Mouse (Mus musculus) adipocyte (in vitro differentiated cells): ENCODE measurements around the gene Cltc.
A peak's percentile ranks its signal among the peaks of the same experiment; 100 is the strongest.
"Not testable (repeated sequence)": the region's sequence is repeated elsewhere in the genome, so short reads cannot be mapped to it uniquely, and the experiment has no call there.

Experiments
- DNase-seq: peaks from one replicate; pipeline ENCODE4 v3.0.0-alpha.2; 2016; ENCODE audit warnings: low spot score

Cltc gene

DNA sequence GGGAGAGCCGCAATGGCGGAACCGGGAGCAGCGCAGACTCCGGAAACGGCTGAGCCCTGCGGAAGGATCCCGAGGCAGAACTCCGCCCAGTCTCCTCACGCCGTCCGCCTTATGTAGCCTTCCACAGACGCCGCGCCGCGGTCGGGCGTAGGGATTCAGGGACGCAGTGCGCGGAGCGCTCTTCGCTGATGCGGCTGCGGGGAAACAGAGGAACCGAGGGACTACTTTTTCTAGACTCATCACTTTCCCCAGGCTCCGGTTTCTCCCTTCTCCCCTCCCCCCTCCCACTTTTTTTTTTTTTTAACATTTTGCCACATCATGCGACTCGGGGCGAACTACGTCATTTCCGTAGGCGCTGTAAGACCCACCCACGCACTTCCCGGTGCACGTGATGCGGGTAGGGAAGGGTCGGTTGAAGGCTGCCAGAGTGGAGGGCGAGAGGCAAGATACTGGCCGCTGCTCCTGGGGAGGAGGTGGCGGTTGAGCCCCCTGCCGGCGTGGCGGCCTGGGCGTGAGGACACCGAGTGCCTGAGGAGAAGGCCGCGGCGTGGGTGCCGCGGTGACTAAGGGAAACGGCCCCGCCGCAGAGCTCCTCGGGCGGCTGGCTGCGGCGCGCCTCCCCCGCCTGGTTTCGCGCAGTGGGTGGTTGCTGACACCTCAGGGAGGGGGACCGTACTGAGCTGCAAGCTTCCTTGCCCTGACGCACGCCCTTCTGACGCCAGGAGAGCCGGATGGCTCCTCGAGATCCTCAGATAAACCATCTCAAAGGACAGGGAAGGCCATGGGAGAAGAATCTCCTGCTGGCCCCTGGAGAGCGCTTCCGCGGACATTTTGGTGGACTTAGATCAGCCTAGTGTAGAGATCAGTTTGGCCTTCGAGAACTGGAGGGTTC lies at the start of gene Cltc:
Gene Cltc, minus strand, starts transcription at position 86 of the 892 bp plus-strand sequence.
- peak; percentile 99 for DNase-seq

DNA sequence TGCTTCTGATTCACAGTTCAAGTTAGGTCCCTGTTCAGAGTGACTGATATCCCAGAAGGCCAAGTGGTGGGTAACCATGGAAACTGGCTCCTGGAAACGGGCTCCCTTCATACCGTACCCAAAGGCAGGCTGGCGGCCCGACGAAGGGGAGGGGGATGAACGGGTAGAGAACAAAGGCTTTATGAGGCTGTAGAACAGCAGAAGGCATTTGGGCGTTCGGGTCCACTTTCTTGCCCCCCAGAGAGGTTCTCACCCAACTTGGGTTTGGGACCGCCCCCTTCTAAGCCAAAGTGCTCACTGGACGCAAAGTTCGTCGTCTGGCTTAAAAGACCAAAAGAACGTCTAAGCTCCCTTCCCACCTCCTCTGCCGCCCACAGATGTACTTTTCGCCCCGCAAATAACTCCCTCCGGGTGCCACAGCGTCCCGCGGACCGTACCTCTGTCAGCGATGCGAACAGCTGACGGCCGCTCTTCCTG lies 49.7 kb upstream of the Cltc start:
- DNase-seq = peak; percentile 42

GRCm38 (mm10) chr11:86794161-86794560 lies 36.8 kb upstream of the Cltc start:
- no peak for DNase-seq

DNA sequence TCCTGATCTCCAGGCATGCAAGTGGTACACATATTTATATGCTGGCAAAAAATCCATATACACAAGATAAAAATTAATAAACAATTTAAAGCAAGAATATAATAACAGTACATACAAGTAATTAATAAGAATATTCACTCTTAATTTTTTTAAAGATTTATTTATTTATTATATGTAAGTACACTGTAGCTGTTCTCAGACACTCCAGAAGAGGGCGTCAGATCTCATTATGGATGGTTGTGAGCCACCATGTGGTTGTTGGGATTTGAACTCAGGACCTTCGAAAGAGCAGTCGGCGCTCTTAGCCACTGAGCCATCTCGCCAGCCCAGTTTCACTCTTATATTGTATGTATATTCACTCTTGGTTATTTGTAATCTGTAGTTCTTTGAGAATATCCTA lies 30.1 kb upstream of the Cltc start:
- DNase-seq = not testable (repeated sequence)

DNA sequence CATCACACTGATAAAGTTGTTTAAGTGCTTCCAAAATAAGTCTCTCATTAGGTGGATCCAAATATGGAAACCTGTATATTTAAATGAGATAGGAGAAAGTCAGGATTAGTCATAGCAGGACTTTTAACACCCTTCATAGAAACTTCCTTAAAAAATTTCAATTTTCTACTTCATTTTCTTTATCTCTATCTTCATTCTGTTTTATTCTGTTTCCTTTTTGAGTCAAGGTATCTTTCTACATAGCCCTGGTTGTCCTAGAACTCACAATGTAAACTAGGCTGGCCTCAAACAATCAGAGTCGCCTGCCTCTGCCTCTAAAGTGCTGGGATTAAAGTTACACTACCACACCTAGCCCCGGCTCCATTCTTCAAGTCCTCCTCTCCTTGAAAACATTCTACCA lies 28.4 kb upstream of the Cltc start:
- no peak for DNase-seq

GRCm38 (mm10) chr11:86769884-86770283 lies 12.5 kb upstream of the Cltc start:
- no peak for DNase-seq

GRCm38 (mm10) chr11:86764501-86764900 lies 7.1 kb upstream of the Cltc start:
- DNase-seq = no peak

DNA sequence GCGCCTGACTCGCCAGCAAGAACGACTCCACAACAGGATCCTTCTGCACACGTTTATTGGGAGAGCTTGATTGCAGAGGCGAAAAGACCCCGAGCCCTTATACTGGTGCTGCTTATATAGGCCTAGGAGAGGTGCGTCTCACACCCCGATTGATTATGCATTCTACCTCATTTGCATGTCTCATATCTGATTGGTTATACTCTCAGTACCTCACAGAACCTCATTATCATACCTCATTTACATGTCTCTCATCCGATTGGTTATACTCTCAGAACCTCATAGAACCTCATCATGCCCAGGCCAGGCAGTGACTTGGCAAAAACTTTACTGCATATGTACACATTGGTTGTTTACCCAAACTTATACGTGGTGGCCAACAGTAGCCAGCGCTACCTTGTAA lies 5.8 kb upstream of the Cltc start:
- DNase-seq = not testable (repeated sequence)

DNA sequence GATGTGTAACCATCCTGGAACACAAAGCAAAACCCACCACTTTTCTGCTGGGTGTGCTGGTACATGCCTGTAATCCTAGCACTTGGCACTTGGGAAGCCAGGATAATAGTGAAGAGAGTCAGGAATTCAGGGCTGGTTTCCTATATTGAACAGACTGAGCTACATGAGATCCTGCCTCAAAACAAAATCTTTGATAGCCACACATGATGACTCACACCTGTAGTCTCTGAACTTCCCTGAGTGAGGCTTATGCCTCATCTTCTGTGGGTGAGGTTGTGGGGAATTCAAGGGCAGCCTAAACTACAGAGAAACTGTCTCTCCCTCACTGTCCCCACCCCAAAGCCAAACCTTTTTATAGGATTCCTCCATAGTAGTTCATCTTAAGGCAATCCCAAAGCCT lies 3.0 kb upstream of the Cltc start:
- no peak for DNase-seq

- no peak for DNase-seq
Measured at GRCm38 (mm10) chr11:86759886-86760285, 2.5 kb upstream of the Cltc start.

DNA sequence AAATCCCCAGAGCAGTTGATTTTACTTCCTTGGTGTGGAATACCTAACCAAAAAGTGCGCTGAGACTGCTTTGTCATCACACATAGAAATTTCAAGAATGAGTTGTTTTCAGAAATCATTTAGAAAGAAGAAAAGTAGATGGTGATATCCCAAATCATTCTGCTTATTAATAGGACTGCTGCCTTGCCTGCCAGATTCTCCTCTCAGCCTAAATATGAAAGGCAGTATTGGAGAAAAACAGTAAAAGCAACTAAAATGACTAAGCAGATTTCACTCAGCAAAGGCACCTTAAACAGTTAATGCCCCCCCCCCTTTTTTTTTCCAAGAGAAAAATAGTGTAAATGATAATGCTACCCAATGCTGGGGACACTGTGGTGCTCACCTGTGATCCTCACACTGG lies 1.9 kb upstream of the Cltc start:
- DNase-seq = no peak

GRCm38 (mm10) chr11:86758559-86758958 lies 1.2 kb upstream of the Cltc start:
- DNase-seq = no peak

DNA sequence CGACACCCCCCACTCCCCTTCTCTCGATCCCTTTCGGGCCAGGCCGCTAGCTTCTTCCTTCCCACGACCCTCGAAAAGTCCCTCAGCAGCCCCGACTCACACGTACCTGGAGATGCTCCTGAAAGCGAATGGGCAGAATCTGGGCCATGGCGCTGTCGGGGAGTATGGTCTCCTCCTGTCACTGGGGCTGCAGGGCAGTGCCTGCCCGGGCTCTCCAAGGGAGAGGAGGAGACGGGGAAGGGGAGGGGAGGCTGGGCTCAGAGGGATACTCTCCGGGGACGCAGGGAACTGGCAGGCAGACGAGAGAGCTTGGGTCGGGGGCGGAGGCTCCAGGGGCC lies 254 bp downstream of the Cltc start:
- DNase-seq = no peak

DNA sequence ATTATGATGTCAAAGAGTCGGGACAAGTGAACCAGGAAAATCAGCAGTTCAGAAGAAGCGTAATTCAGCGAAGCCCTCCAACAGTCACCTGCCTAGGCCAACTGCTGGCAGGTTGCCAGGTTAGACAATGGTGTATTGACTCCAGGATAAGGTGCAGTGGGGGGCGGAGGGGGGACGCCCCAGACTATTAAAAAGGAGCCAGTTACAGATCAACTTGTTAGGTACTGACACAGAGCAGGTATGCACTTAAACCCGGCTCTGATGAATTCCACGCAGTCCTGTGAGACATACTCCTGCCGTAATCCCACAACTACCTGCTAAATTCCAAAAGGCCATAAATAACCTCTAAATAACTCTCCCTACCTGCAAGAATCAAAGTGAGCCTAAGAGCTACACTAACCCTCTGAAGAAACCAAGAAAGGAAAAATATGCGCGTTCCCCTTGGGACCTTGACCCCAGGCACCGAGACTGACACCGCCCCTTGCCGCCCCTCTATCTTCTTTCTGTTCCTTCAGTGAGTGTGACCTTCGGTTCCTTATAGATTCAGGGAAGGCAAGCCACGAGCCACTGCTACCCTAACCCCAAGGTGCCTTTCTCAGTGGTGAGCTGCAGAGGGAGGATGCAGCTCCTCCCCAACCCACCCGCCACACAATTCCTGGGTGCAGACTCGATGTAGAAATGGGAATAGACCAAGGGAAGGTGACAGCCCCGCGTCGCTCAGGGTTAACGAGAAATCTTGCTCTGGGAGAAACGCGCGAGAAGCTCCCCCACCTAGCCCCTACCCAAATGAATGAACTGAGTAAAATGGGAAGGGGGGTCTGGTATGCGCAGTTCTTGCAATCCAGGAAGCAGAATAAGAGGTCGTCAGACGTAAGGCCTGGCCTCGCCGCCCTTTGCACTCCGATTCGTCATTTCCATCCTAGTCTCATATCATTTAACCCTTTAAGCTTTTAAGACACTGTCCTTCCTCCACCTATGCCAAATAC lies 916 bp downstream of the Cltc start:
- peak; percentile 67 for DNase-seq

- DNase-seq = no peak
Measured at GRCm38 (mm10) chr11:86752404-86752803, 5.0 kb downstream of the Cltc start.

- DNase-seq = no peak
Measured at GRCm38 (mm10) chr11:86751010-86751409, 6.4 kb downstream of the Cltc start.

- no peak for DNase-seq
Measured at GRCm38 (mm10) chr11:86749776-86750423, 7.5 kb downstream of the Cltc start.

DNA sequence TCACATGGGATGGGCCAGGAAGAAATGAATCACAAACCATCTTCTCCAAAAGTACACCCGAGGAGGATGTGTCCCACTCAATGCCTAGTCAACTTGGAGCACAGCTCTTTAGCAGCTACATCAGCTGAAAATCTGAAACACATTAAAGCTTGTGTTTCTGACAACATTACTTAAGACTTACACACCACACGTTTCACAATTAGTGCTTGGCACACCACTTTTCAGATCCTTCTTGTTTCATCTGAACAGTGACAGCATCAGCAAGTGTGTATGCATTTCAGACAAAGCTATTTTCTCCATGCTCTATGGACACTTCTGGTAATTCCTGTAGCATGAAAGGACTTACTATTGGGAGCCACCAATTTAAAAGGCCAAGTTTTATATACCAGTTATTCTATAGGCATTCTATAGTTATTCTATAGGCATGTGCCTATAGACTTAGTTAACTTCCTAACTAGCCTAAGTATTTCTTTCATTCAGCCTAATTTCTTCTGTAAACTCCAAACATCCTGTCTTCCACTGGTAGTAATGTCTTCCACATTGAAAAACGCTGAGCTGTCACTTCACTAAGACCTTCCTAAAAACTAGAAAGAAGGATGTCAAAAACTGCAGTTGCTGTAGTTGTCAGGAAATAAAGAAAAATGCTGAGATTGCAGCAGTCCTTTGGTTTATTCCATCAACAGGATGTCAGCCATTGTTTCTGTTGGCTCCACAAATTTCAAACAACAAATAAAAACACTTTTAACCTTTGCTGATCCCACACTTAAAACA lies 11.5 kb downstream of the Cltc start:
- no peak for DNase-seq

DNA sequence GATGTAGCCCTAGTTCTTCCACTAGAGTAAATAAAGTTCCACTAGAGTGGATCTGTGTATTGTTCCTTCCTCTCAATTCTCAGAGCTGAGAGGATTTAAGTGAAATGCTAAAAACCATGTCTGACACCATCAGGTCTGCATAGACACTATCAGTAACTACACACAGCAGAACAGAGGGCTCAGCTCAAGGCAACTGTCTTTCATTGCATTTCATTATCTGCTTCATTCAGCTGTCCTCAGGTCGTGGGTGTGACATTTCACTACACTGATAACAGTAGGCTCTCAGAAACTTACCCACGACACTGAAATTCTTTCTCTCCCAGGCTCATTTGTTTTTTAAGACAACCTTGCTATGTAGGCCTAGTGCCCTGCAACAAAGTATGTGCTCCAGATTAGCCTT lies 14.8 kb downstream of the Cltc start:
- no peak for DNase-seq

DNA sequence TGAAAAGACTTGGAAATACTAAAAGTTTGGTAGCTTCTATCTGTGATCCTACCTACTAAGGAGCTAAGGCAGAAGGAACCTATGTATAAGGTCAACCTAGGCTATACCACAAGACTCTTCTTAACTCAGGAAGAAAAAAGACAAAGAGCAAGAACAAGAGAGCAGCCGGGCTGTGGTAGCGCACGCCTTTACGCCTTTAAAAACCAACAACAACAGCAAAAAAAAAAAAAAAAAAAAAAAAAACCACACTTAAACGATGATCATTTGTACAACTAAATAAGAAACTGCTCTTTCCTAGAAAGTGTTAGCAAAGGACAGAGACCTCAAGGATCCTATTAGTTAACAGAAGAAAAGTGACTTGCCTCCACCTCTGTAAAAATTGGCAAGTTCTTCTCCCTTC lies 15.9 kb downstream of the Cltc start:
- DNase-seq = no peak

- no peak for DNase-seq
Measured at GRCm38 (mm10) chr11:86739470-86739869, 17.9 kb downstream of the Cltc start.
